Mouse (Mus musculus) limb, embryonic 11.5 days (tissue): ENCODE measurements around the gene Zfp444. TPM values are rescaled to one million over a fixed set of nuclear protein-coding genes. Genes with fewer than 3 reads are reported as not detected.
A peak's percentile ranks its signal among the peaks of the same experiment; 100 is the strongest.

Experiments
- ATAC-seq: fragments of 200-750 bp; cut with Nextera tagmentation; 2 replicates; pipeline ENCODE4 v1.8.0; 2017; ENCODE audit warnings: low read depth; ENCODE audit not compliant: insufficient number of reproducible peaks, low FRiP score, low TSS enrichment
- DNase-seq: peaks from one replicate; pipeline ENCODE4 v3.0.0-alpha.2; 2015; ENCODE audit warnings: low spot score
- H3K27ac ChIP-seq: fragments of 300-500 bp; sonication (generic); replicated peaks from 2 replicates; pipeline ENCODE4 v1.5.1; 2014; ENCODE audit warnings: low read depth, mild to moderate bottlenecking, low read length
- H3K27me3 ChIP-seq: fragments of 300-500 bp; sonication (generic); 2 replicates; pipeline ENCODE4 v1.6.1; 2014; ENCODE audit warnings: mild to moderate bottlenecking, low read length, mixed read lengths; ENCODE audit not compliant: control insufficient read depth, insufficient read depth
- H3K36me3 ChIP-seq: fragments of 300-500 bp; sonication (generic); 2 replicates; pipeline ENCODE4 v1.6.1; 2014; ENCODE audit warnings: mild to moderate bottlenecking, low read length, moderate library complexity, mixed read lengths; ENCODE audit not compliant: control insufficient read depth, insufficient read depth
- H3K4me1 ChIP-seq: fragments of 300-500 bp; sonication (generic); 2 replicates; pipeline ENCODE4 v1.6.1; 2014; ENCODE audit warnings: low read length, mixed read lengths; ENCODE audit not compliant: control insufficient read depth, insufficient read depth
- H3K4me2 ChIP-seq: fragments of 300-500 bp; sonication (generic); 2 replicates; pipeline ENCODE4 v1.6.1; 2014; ENCODE audit warnings: low read depth, mild to moderate bottlenecking, moderate library complexity; ENCODE audit not compliant: severe bottlenecking
- H3K4me3 ChIP-seq: fragments of 300-500 bp; sonication (generic); 2 replicates; pipeline ENCODE4 v1.5.1; 2014; ENCODE audit warnings: low read depth, low read length
- H3K9ac ChIP-seq: fragments of 300-500 bp; sonication (generic); 2 replicates; pipeline ENCODE4 v1.6.1; 2014; ENCODE audit warnings: mild to moderate bottlenecking, low read length
- H3K9me3 ChIP-seq: fragments of 300-500 bp; sonication (generic); 2 replicates; pipeline ENCODE4 v1.6.1; 2016; ENCODE audit warnings: low read length; ENCODE audit not compliant: control insufficient read depth
- WGBS: fragments of 180-500 bp; shearing (Covaris S2); extraction: QIAGEN DNeasy Blood & Tissue Kit; methylation state at CpG from one replicate; pipeline ENCODE4 v1.1.7; 2014; 5-methylcytosine and 5-hydroxymethylcytosine counted together
- polyA plus RNA-seq: library from polyadenylated mRNA; unstranded; fragments of >200 nt; fragmentation: Nextera tagmentation; extraction: Ambion mirVana; gene quantifications from 2 replicates; pipeline ENCODE4 v1.2.1, GENCODE M21; 2014

Zfp444 gene
- polyA plus RNA-seq, 1 experiment from 2014 or later: 79.7 TPM

GRCm38 (mm10) chr7:6184521-6184920 is 12.5 kb downstream of the Zfp444 start:
- ATAC-seq: no peak
- Histone ChIP-seq H3K27ac (no peak overlapping the region), H3K4me2 (no peak overlapping the region), H3K27me3 (no peaks in the 10 kb centered on the region), H3K9me3 (peaks cover 2% of the 10 kb centered on the region; the same call in 1 of the 2 replicates), H3K4me3 (no peak overlapping the region), H3K9ac (no peak overlapping the region), H3K36me3 (peaks cover 14% of the 10 kb centered on the region), H3K4me1 (no peaks in the 10 kb centered on the region)
- no peak for DNase-seq
- WGBS: 90% methylated on average over 8 of the region's 8 CpGs

- Histone ChIP-seq H3K4me2 (no peak overlapping the region), H3K27ac (no peak overlapping the region), H3K27me3 (no peaks in the 10 kb centered on the region), H3K36me3 (peaks cover 14% of the 10 kb centered on the region), H3K4me1 (no peaks in the 10 kb centered on the region), H3K4me3 (no peak overlapping the region), H3K9ac (no peak overlapping the region), H3K9me3 (peaks cover 2% of the 10 kb centered on the region; the same call in 1 of the 2 replicates)
- 94% methylated on average over 1 of the region's 1 CpGs for WGBS
- no peak for DNase-seq
- no peak for ATAC-seq
Measured at GRCm38 (mm10) chr7:6185391-6185790, 13.4 kb downstream of the Zfp444 start.

GRCm38 (mm10) chr7:6186176-6186575 is 14.2 kb downstream of the Zfp444 start:
- no peak for ATAC-seq
- Histone ChIP-seq H3K9me3 (peaks cover 2% of the 10 kb centered on the region; the same call in 1 of the 2 replicates), H3K4me3 (no peak overlapping the region), H3K4me1 (no peaks in the 10 kb centered on the region), H3K27ac (no peak overlapping the region), H3K4me2 (no peak overlapping the region), H3K9ac (no peak overlapping the region), H3K36me3 (peaks cover 14% of the 10 kb centered on the region), H3K27me3 (no peaks in the 10 kb centered on the region)
- 90% methylated on average over 2 of the region's 2 CpGs for WGBS
- DNase-seq: no peak

- no peak overlapping the region for H3K9ac ChIP-seq
- H3K9me3 ChIP-seq: peaks cover 2% of the 10 kb centered on the region; the same call in 1 of the 2 replicates
- ATAC-seq (no peak), DNase-seq (no peak)
- WGBS: 89% methylated on average over 2 of the region's 2 CpGs
- H3K4me3 ChIP-seq: no peak overlapping the region
- H3K4me2 ChIP-seq: no peak overlapping the region
- peaks cover 14% of the 10 kb centered on the region for H3K36me3 ChIP-seq
- no peaks in the 10 kb centered on the region for H3K4me1 ChIP-seq
- no peak overlapping the region for H3K27ac ChIP-seq
- no peaks in the 10 kb centered on the region for H3K27me3 ChIP-seq
Measured at GRCm38 (mm10) chr7:6186756-6187155, 14.7 kb downstream of the Zfp444 start.

- no peak for ATAC-seq
- no peak overlapping the region for H3K27ac ChIP-seq
- H3K9ac ChIP-seq: no peak overlapping the region
- no peaks in the 10 kb centered on the region for H3K4me1 ChIP-seq
- no peak overlapping the region for H3K4me3 ChIP-seq
- 32% methylated on average over 43 of the region's 45 CpGs for WGBS
- no peaks in the 10 kb centered on the region for H3K27me3 ChIP-seq
- H3K4me2 ChIP-seq: no peak overlapping the region
- peak; percentile 28 for DNase-seq
- 0 out of 2 replicates have a peak, but pooled peaks cover 2% of the 10 kb centered on the region for H3K9me3 ChIP-seq
- peaks cover 14% of the 10 kb centered on the region for H3K36me3 ChIP-seq
Measured at GRCm38 (mm10) chr7:6189542-6189941, 17.5 kb downstream of the Zfp444 start.

- no peaks in the 10 kb centered on the region for H3K27me3 ChIP-seq
- DNase-seq: peak; percentile 78
- no peak overlapping the region for H3K4me2 ChIP-seq
- no peaks in the 10 kb centered on the region for H3K4me1 ChIP-seq
- no peak overlapping the region for H3K4me3 ChIP-seq
- no peak for ATAC-seq
- H3K27ac ChIP-seq: no peak overlapping the region
- peaks cover 11% of the 10 kb centered on the region for H3K36me3 ChIP-seq
- H3K9ac ChIP-seq: no peak overlapping the region
- no peaks in the 10 kb centered on the region for H3K9me3 ChIP-seq
- WGBS: 36% methylated on average over 3 of the region's 3 CpGs
Measured at GRCm38 (mm10) chr7:6191376-6191775, 19.4 kb downstream of the Zfp444 start.

GRCm38 (mm10) chr7:6194129-6194528 is 22.1 kb downstream of the Zfp444 start:
- Histone ChIP-seq H3K27ac (no peak overlapping the region), H3K9me3 (no peaks in the 10 kb centered on the region), H3K27me3 (no peaks in the 10 kb centered on the region), H3K4me1 (no peaks in the 10 kb centered on the region), H3K36me3 (peaks cover 2% of the 10 kb centered on the region), H3K9ac (no peak overlapping the region), H3K4me2 (no peak overlapping the region), H3K4me3 (no peak overlapping the region)
- 22% methylated on average over 5 of the region's 5 CpGs for WGBS
- peak; percentile 77 for DNase-seq
- peak; percentile 73 for ATAC-seq

GRCm38 (mm10) chr7:6195777-6196176 is 23.8 kb downstream of the Zfp444 start:
- H3K27me3 ChIP-seq: no peaks in the 10 kb centered on the region
- WGBS: 50% methylated on average over 2 of the region's 2 CpGs
- H3K4me2 ChIP-seq: no peak overlapping the region
- no peaks in the 10 kb centered on the region for H3K36me3 ChIP-seq
- no peak overlapping the region for H3K9ac ChIP-seq
- H3K27ac ChIP-seq: no peak overlapping the region
- ATAC-seq: no peak
- no peak for DNase-seq
- H3K4me1 ChIP-seq: no peaks in the 10 kb centered on the region
- no peak overlapping the region for H3K4me3 ChIP-seq
- no peaks in the 10 kb centered on the region for H3K9me3 ChIP-seq

- H3K4me3 ChIP-seq: no peak within 1 kb of the TSS
- no peak within 1 kb of the TSS for H3K9ac ChIP-seq
- no peaks in the 10 kb centered on the region for H3K27me3 ChIP-seq
- H3K4me1 ChIP-seq: no peaks in the 10 kb centered on the region
- H3K9me3 ChIP-seq: no peaks in the 10 kb centered on the region
- no peaks in the 10 kb centered on the region for H3K36me3 ChIP-seq
- 74% methylated on average over 3 of the region's 3 CpGs for WGBS
- no peak within 1 kb of the TSS for H3K4me2 ChIP-seq
- DNase-seq: no peak
- H3K27ac ChIP-seq: no peak within 1 kb of the TSS
- no peak for ATAC-seq
Measured at GRCm38 (mm10) chr7:6196790-6197189, 24.8 kb downstream of the Zfp444 start, which contains the start of gene Galp. TSS of gene Galp (plus strand) at chr7:6197090.
